Mouse (Mus musculus) lung, postnatal 25 days (tissue): ENCODE data around the gene Sgk1.

Experiments used
- DNase-seq: peaks from one replicate; pipeline ENCODE4 v3.0.0; 2022; ENCODE audit warnings: low spot score

The Sgk1 gene

DNA sequence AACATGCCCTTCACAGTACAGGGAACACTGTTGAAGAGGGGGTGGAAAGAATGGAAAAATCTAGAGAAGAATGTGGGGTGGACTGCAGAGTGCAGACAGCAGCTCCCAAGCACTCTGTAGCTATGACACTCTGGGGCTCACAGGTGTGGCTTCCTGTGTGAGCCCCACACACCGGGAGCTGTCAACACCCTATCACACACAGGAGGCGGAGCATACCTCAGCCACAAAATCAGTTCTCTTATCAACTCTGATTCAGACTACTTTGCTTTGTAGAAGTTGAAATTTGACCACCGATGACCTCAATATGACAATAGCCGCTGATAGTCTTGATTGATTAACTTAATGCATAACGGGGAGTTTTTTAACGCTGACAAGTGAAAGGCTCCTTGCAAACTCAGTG lies 93.4 kb downstream of the Sgk1 start:
- DNase-seq, result no peak

GRCm38 (mm10) chr10:21976253-21976652 lies 94.3 kb downstream of the Sgk1 start:
- DNase-seq, result peak; percentile 66

- no peak for DNase-seq
Measured at GRCm38 (mm10) chr10:21978421-21978820, 96.4 kb downstream of the Sgk1 start.

- no peak for DNase-seq
Measured at GRCm38 (mm10) chr10:21979286-21979965, 97.4 kb downstream of the Sgk1 start.

GRCm38 (mm10) chr10:21980780-21981435 lies 98.9 kb downstream of the Sgk1 start:
- DNase-seq, result no peak

DNA sequence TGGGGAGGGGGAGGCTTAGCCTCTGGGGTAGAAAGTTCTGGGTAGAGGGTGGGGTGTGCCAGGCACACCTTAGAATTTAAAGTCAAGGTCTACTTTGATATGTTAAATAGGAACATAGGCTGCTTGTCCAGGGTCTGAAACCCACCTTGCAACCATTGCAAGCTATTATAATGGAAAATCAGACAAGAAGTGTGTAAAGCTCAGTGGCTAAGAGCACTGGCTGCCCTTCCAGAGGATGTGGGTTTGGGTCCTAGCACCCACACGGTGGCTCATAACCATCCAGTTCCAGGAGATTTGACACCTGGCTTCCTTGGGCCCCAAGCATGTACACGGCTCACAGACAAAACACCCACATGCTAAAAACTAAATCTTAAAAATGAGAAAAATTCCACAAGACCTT lies 100.3 kb downstream of the Sgk1 start:
- DNase-seq, result no peak

- DNase-seq, result no peak
Measured at GRCm38 (mm10) chr10:21988489-21988888, 106.5 kb downstream of the Sgk1 start.

- DNase-seq, result peak; percentile 90
Measured at GRCm38 (mm10) chr10:21991351-21991840, 109.4 kb downstream of the Sgk1 start.

GRCm38 (mm10) chr10:21991986-21992833 lies 110.2 kb downstream of the Sgk1 start:
- peak; percentile 78 for DNase-seq

DNA sequence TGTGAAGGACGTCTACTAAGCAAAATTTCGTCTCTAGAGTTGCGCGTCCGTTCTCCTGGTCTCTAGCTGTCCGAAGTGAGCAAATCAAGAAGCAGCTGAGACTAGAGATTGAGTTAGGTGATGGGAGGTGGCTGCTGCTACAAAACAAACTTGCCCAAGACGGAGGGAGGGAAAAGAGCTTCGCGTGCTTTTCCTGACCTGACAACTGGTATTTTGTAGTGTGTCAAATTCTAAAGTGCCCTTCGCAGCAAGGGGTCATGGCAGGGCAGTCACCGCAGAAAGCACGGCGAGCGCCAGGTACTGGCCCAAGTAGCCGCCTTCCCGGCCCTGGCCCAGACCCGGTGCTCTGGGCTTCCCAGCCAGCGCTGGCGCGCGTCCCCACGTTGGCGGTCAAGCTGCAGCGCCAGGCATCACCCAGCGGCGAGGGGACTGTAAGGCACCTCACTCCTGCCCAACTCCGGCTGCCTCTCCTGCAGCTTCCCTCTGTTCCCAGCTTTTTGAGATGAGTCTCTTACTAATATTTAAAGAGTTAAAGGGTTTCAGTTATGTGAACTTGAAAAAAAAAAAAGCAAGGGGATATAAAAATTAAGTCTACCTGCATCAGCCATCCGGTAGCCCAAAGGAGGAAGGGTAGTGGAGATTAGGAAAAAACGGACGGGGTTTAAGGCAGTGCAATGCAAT lies 111.0 kb downstream of the Sgk1 start:
- peak; percentile 82 for DNase-seq

DNA sequence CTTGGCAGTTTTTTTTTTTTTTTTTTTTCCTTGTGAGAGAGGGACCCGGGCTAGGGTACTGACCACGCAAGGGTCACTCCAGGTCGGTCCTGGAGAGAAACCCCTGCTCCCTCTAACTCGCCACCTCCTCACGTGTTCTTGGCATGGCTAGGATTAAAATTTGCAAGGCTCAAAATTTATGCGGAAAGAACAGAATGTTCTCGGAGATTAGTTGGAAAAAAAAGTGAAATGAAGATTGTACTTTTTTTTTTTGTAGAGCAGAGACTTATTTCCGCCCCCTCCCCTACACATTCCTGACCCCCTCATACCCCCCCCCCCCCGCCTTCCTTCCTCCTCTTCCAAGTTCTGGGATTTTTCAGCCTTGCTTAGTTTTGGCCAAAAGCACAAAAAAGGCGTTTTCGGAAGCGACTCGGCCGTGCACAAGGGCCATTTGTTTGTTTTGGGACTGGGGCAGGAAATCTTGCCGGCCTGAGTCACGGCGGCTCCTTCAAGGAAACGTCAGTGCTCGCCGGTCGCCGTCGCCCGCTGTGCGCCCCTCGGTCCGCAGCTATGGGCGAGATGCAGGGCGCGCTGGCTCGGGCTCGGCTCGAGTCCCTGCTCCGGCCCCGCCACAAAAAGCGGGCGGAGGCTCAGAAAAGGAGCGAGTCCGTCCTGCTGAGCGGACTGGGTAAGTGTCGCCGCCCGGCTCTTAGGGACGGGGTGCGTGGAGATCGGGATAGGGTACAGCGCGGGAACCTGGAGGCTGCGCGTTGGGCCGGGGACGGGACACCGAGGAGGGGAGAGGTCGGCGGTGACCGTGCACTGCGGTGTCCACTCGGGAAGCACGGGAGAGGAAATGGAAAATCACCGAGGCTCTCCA lies 111.8 kb downstream of the Sgk1 start:
- peak; percentile 72 for DNase-seq

- peak; percentile 97 for DNase-seq
Measured at GRCm38 (mm10) chr10:21994431-21994914, 112.5 kb downstream of the Sgk1 start.

- peak; percentile 83 for DNase-seq
Measured at GRCm38 (mm10) chr10:21995221-21995620, 113.2 kb downstream of the Sgk1 start.

DNA sequence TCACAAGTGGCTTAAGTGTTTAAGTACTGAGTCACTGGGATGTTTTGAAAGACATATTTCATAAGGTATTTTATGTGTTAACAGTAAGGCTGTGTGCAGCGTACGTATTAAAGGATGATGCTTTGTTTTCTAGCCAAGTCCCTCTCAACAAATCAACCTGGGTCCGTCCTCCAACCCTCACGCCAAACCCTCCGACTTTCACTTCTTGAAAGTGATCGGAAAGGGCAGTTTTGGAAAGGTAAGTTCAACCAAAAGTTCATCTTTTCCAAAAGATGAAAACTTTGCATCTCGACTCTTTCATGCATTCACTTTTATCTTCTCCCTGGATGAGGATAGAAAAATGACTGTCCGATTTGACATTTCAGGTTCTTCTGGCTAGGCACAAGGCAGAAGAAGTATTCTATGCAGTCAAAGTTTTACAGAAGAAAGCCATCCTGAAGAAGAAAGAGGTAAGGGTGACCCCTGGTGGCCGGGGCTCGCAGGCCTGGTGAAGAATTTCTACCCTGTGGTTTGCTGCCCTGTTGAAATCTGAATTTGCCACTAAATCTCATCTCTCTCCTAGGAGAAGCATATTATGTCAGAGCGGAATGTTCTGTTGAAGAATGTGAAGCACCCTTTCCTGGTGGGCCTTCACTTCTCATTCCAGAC lies 113.8 kb downstream of the Sgk1 start:
- peak; percentile 86 for DNase-seq

GRCm38 (mm10) chr10:21996660-21997447 lies 114.9 kb downstream of the Sgk1 start:
- no peak for DNase-seq

DNA sequence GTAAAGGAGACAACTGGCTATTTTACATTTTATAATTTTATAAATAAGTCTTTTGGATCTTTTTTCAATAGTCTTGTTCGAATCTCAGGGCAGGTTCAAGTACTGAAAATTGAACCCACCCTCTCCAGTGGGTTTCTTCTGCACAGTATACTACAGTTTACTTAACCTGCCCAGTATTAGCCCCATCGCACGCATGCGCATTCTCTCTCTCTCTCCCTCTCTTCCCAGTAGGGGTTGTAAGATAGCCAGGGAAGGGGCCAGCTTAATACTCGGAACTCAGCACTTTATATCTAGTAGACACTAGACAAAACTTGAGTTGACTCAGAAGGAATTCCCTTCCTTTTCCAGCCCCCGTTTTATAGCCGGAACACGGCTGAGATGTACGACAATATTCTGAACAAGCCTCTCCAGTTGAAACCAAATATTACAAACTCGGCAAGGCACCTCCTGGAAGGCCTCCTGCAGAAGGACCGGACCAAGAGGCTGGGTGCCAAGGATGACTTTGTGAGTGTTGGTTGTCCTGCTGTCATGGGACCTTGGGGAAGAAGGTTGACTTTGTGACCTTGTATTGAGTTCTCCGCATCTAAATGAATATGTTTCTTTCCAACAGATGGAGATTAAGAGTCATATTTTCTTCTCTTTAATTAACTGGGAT lies 115.7 kb downstream of the Sgk1 start:
- no peak for DNase-seq

DNA sequence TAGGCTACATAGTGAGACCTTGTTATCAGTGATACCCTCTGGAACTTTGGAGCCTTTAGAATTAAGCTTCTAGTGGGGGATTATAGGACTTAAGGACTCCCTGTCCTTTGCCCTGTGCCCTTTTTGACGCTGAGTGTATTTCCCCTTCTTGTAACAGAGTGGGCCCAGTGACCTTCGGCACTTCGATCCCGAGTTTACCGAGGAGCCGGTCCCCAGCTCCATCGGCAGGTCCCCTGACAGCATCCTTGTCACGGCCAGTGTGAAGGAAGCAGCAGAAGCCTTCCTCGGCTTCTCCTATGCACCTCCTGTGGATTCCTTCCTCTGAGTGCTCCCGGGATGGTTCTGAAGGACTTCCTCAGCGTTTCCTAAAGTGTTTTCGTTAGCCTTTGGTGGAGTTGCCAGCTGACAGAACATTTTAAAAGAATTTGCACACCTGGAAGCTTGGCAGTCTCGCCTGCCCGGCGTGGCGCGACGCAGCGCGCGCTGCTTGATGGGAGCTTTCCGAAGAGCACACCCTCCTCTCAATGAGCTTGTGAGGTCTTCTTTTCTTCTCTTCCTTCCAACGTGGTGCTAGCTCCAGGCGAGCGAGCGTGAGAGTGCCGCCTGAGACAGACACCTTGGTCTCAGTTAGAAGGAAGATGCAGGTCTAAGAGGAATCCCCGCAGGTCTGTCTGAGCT lies 116.7 kb downstream of the Sgk1 start:
- no peak for DNase-seq

GRCm38 (mm10) chr10:22000491-22001306 lies 118.7 kb downstream of the Sgk1 start:
- no peak for DNase-seq
